Mouse (Mus musculus): ENCODE results near the gene Klf7. TPM values are rescaled to one million over a fixed set of nuclear protein-coding genes. Genes with fewer than 3 reads are reported as not detected.

Klf7 gene
- polyA plus RNA-seq, 1 experiment from 2014 or later = 33.1 TPM

DNA sequence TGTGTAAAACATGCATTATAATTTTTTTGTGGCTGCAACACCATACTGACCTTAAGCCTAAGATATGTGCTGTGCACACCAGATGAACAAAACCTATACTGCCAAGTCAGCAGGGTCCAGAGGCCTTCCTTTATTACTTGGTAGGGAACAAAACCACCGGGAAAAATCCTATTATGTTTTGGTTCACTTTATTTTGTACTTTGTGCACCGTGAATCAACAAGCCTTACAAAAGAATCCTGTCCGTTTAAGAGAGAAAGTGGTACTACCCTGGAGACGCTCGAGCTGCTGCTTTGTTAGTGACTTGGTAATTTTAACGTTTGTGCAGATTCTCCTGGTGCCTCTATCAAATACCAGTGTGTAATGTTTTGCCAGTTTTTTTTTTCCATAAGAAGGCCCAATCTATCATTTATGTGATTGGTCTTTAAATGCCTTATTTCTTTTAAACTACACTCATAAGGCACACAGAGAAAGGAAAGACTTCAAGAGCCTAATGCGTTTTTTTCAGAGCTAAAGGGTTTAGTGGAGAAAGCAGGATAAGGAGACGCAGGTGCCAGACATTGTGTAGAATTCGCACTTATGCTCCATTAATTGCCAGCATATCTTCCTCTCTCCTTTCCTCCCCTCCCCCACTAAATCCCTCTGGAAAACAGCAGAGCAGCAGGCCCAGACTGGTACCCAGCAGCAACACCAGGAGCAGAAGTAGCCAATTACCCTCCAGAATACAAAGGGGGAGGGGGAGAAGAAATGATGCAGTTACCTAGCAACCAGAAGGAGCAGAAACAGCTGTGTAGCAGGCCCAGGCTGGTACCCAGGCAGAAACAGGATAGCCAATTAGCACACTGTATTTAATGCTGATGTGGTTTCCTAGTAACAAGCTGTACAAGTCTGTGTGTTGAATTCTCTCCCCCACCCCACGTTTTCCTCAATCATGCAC is 55.5 kb downstream of the Klf7 start:
- 0 out of 2 replicates have a peak, but pooled peaks cover 10% of the 10 kb centered on the region for H3K36me3 ChIP-seq (ENCODE audit: control insufficient read depth, insufficient read depth, low read length)
- no peak overlapping the region for H3K4me3 ChIP-seq (ENCODE audit: low read depth, low read length)
- 70% methylated on average over 10 of the region's 10 CpGs for WGBS
- no peaks in the 10 kb centered on the region for H3K27me3 ChIP-seq (replicated peaks; ENCODE audit: control insufficient read depth, insufficient read depth, low read length)
- ATAC-seq (replicated peaks; ENCODE audit: low FRiP score, low TSS enrichment, low read depth) (no peak), DNase-seq (ENCODE audit: low spot score) (no peak)
- H3K9ac ChIP-seq (ENCODE audit: low read length) = no peak overlapping the region
- no peaks in the 10 kb centered on the region for H3K9me3 ChIP-seq (ENCODE audit: control insufficient read depth, low read length)
- 0 out of 2 replicates have a peak, but pooled peaks cover under 1% of the 10 kb centered on the region for H3K4me1 ChIP-seq (replicated peaks; ENCODE audit: control insufficient read depth, insufficient read depth, low read length)
- no peak overlapping the region for H3K27ac ChIP-seq (ENCODE audit: low read depth)
- H3K4me2 ChIP-seq (ENCODE audit: low read length) = no peak overlapping the region

DNA sequence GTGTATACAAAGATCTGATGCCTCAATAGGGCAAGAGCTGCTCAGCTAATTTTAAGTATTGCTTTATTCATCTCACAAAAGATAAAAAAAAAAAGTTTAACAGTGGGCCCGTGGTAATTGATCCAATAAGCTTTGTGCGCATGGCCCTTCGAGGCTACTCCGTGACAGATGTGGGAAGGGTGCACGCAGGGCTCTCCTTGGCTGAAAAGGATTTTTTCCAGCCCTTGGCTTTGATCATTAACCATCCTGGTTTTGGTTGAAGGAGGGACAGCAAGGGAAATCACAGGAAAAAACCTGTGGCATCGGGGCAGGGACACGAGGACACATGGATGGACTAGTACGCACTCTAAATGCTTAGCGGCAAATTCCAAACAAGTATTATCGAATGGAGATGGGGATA is 60.6 kb downstream of the Klf7 start:
- ATAC-seq (replicated peaks; ENCODE audit: low FRiP score, low TSS enrichment, low read depth) = no peak
- no peak for DNase-seq (ENCODE audit: low spot score)
- H3K36me3 ChIP-seq (ENCODE audit: control insufficient read depth, insufficient read depth, low read length) = 0 out of 2 replicates have a peak, but pooled peaks cover 10% of the 10 kb centered on the region
- no peak overlapping the region for H3K4me2 ChIP-seq (ENCODE audit: low read length)
- no peak overlapping the region for H3K27ac ChIP-seq (ENCODE audit: low read depth)
- no peak overlapping the region for H3K4me3 ChIP-seq (ENCODE audit: low read depth, low read length)
- 92% methylated on average over 10 of the region's 10 CpGs for WGBS
- no peak overlapping the region for H3K9ac ChIP-seq (ENCODE audit: low read length)
- H3K4me1 ChIP-seq (replicated peaks; ENCODE audit: control insufficient read depth, insufficient read depth, low read length) = peaks cover 10% of the 10 kb centered on the region; the same call in 1 of the 2 replicates
- no peaks in the 10 kb centered on the region for H3K27me3 ChIP-seq (replicated peaks; ENCODE audit: control insufficient read depth, insufficient read depth, low read length)
- H3K9me3 ChIP-seq (ENCODE audit: control insufficient read depth, low read length) = no peaks in the 10 kb centered on the region

DNA sequence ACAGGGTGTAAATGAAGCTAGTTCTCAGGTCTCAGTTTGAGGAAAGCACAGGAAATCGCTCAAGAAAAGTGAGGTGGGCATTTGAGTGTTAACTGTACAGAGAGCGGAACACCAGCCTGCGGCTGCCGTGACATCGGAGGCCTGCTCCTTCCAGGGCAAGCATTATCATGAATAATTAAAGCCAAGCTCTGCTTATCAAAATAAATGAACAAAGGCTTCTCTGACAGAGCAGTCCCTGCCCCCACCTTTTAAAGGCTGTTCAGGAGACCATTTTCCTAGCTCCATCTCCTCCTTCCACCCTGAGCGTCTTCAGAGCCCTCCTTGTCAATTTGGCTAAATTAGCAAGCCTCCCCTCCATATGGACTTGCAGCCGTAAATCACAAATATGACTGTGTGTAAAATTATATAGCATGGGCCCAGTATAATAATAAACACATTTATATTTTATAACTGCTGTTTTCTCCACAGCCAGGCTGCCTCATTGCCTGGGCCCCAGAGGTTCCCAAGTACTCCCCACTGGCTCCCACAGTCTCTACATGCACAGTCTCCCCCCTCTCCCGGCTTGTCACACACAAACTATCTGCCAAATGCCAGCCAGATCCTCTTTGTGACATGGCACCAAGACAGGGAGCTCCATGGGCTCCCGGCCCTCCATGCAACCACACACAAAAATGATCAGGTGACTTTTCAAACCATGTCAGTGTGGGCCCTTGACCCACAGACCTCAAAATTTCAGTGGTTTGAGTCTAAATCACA is 61.2 kb downstream of the Klf7 start:
- no peak overlapping the region for H3K4me3 ChIP-seq (ENCODE audit: low read depth, low read length)
- H3K36me3 ChIP-seq (ENCODE audit: control insufficient read depth, insufficient read depth, low read length) = 0 out of 2 replicates have a peak, but pooled peaks cover 7% of the 10 kb centered on the region
- 55% methylated on average over 9 of the region's 9 CpGs for WGBS
- no peaks in the 10 kb centered on the region for H3K9me3 ChIP-seq (ENCODE audit: control insufficient read depth, low read length)
- 0 out of 2 replicates have a peak overlapping the region, but pooled peaks have one; percentile 40 for H3K27ac ChIP-seq (ENCODE audit: low read depth)
- ATAC-seq (replicated peaks; ENCODE audit: low FRiP score, low TSS enrichment, low read depth) (no peak), DNase-seq (ENCODE audit: low spot score) (no peak)
- peaks cover 10% of the 10 kb centered on the region; the same call in 1 of the 2 replicates for H3K4me1 ChIP-seq (replicated peaks; ENCODE audit: control insufficient read depth, insufficient read depth, low read length)
- H3K4me2 ChIP-seq (ENCODE audit: low read length) = no peak overlapping the region
- H3K9ac ChIP-seq (ENCODE audit: low read length) = no peak overlapping the region
- H3K27me3 ChIP-seq (replicated peaks; ENCODE audit: control insufficient read depth, insufficient read depth, low read length) = no peaks in the 10 kb centered on the region

DNA sequence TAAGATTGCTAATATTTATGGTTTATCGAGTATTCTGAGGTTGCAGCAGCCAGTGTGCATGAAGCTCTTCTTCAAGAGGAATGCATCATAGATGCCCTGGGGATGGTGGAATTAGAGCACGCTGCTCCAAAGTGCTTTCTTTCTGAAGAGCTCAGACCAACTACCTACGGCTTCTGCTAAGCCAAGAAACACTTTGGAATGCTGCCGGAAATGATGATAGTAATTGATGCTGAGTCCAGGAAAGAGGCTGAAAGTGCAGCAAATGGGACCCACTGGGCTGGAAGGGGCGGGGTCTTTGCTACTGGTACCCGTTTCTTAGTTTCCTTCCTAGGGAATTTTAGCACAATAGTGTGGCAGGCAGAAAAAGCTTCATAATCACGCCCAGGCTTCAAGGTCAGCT is 62.0 kb downstream of the Klf7 start:
- 0 out of 2 replicates have a peak, but pooled peaks cover 2% of the 10 kb centered on the region for H3K36me3 ChIP-seq (ENCODE audit: control insufficient read depth, insufficient read depth, low read length)
- DNase-seq (ENCODE audit: low spot score) (no peak), ATAC-seq (replicated peaks; ENCODE audit: low FRiP score, low TSS enrichment, low read depth) (no peak)
- WGBS = 77% methylated on average over 7 of the region's 7 CpGs
- H3K27ac ChIP-seq (ENCODE audit: low read depth) = no peak overlapping the region
- no peak overlapping the region for H3K4me2 ChIP-seq (ENCODE audit: low read length)
- H3K9ac ChIP-seq (ENCODE audit: low read length) = no peak overlapping the region
- no peaks in the 10 kb centered on the region for H3K27me3 ChIP-seq (replicated peaks; ENCODE audit: control insufficient read depth, insufficient read depth, low read length)
- no peaks in the 10 kb centered on the region for H3K9me3 ChIP-seq (ENCODE audit: control insufficient read depth, low read length)
- H3K4me3 ChIP-seq (ENCODE audit: low read depth, low read length) = no peak overlapping the region
- peaks cover 10% of the 10 kb centered on the region; the same call in 1 of the 2 replicates for H3K4me1 ChIP-seq (replicated peaks; ENCODE audit: control insufficient read depth, insufficient read depth, low read length)

DNA sequence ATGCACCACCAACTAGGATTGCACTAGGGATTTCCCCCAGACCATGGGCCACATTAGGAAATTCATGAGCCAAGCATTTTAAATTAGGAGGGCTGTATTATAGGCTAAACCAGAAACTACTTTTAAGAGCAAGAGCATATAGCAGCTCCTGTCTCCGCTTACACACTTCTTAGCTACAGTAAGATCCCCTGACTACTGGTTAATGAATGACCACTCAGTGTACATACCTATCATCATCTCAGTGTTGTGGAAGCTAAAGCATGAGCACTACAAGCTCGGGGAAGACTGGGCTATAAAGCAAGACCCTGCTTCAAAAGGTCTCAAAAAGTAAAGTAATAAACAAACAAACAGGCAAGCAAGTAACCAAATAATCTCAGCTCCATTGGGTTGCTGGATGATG is 65.5 kb downstream of the Klf7 start:
- Histone ChIP-seq H3K4me3 (ENCODE audit: low read depth, low read length) (no peak overlapping the region), H3K36me3 (ENCODE audit: control insufficient read depth, insufficient read depth, low read length) (no peaks in the 10 kb centered on the region), H3K27me3 (replicated peaks; ENCODE audit: control insufficient read depth, insufficient read depth, low read length) (no peaks in the 10 kb centered on the region), H3K9me3 (ENCODE audit: control insufficient read depth, low read length) (no peaks in the 10 kb centered on the region), H3K9ac (ENCODE audit: low read length) (no peak overlapping the region), H3K4me1 (replicated peaks; ENCODE audit: control insufficient read depth, insufficient read depth, low read length) (peaks cover 13% of the 10 kb centered on the region; the same call in 1 of the 2 replicates), H3K4me2 (ENCODE audit: low read length) (no peak overlapping the region), H3K27ac (ENCODE audit: low read depth) (no peak overlapping the region)
- ATAC-seq (replicated peaks; ENCODE audit: low FRiP score, low TSS enrichment, low read depth) = no peak
- DNase-seq (ENCODE audit: low spot score) = no peak
- WGBS = 67% methylated on average over 2 of the region's 2 CpGs

DNA sequence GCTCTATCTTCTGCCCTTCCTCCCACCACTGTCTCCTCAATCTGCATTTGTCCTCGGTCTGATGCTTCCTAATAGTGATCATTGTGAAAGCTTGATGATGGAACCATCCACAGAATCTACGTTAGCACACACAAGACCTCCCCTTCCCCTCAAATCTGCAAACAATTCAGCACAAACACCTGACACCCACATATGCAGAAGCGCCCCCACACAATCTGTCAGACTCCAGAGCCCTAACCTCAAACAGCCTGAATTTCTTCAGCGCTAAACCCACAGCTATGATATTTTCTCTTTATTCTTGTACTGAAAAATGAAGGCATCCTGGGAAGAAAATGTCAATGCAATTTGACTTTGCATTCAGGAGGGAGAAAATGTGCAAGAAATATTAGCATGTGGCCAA is 66.1 kb downstream of the Klf7 start:
- Histone ChIP-seq H3K36me3 (ENCODE audit: control insufficient read depth, insufficient read depth, low read length) (no peaks in the 10 kb centered on the region), H3K27ac (ENCODE audit: low read depth) (no peak overlapping the region), H3K4me3 (ENCODE audit: low read depth, low read length) (no peak overlapping the region), H3K9me3 (ENCODE audit: control insufficient read depth, low read length) (no peaks in the 10 kb centered on the region), H3K27me3 (replicated peaks; ENCODE audit: control insufficient read depth, insufficient read depth, low read length) (no peaks in the 10 kb centered on the region), H3K9ac (ENCODE audit: low read length) (no peak overlapping the region), H3K4me2 (ENCODE audit: low read length) (no peak overlapping the region), H3K4me1 (replicated peaks; ENCODE audit: control insufficient read depth, insufficient read depth, low read length) (peaks cover 7% of the 10 kb centered on the region; the same call in 1 of the 2 replicates)
- DNase-seq (ENCODE audit: low spot score) (no peak), ATAC-seq (replicated peaks; ENCODE audit: low FRiP score, low TSS enrichment, low read depth) (no peak)
- 83% methylated on average over 4 of the region's 4 CpGs for WGBS

DNA sequence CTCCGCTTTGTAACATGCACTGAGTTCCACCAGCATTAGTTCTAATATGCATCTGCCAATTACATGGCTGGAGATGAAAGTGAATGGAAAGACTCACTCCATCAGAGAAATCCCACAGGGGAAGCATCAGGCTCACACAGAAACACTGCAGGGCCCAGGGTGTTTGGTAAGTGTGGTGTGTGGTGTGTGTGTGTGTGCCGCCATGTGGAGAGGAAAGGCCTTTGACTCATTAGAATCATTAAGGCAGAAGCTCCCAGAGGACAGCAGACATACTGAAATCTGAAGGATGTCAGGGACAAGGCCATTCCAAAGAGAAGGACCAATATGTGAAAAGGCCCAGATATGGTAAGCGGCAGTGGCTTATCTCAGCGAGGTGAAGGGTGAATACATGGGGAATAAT is 66.9 kb downstream of the Klf7 start:
- 94% methylated on average over 4 of the region's 4 CpGs for WGBS

DNA sequence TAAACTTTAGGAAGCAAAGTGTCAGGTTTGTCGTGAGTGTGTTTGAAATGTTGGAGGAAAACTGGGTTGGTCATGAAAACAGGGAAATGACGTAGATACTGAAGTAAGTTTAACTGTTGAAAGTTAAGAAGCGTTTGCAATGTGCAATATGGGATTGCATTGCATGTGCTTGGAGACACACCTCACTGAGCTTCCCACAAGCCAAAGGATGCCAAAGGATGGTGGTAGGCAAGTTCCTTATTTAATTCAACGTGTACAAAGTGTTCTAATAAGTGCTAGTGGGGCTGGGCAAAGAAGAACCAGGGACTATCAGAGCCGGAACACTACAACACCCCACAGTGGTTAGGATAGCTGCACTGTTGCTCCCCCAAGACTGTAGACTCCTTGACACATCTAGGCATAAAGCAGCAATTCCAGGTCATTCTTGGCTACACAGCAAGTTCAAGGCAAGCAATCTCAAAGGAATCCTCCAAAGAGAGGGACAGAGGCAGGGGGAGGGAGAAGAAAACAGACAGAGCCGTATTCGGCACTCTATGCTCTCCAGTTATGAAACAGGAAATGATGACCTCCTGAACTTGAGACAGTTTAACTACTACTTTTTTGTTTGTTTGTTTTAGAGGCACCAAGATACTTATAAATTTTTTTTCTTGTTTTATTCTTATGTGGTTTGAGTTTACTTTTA is 69.9 kb downstream of the Klf7 start:
- no peak overlapping the region for H3K4me3 ChIP-seq (ENCODE audit: low read depth, low read length)
- no peaks in the 10 kb centered on the region for H3K9me3 ChIP-seq (ENCODE audit: control insufficient read depth, low read length)
- peaks cover 4% of the 10 kb centered on the region; the same call in 1 of the 2 replicates for H3K4me1 ChIP-seq (replicated peaks; ENCODE audit: control insufficient read depth, insufficient read depth, low read length)
- H3K9ac ChIP-seq (ENCODE audit: low read length) = no peak overlapping the region
- no peaks in the 10 kb centered on the region for H3K27me3 ChIP-seq (replicated peaks; ENCODE audit: control insufficient read depth, insufficient read depth, low read length)
- ATAC-seq (replicated peaks; ENCODE audit: low FRiP score, low TSS enrichment, low read depth) (no peak), DNase-seq (ENCODE audit: low spot score) (no peak)
- 67% methylated on average over 7 of the region's 7 CpGs for WGBS
- H3K36me3 ChIP-seq (ENCODE audit: control insufficient read depth, insufficient read depth, low read length) = peaks cover 7% of the 10 kb centered on the region; the same call in 1 of the 2 replicates
- no peak overlapping the region for H3K27ac ChIP-seq (ENCODE audit: low read depth)
- H3K4me2 ChIP-seq (ENCODE audit: low read length) = no peak overlapping the region

More for the DNA sequence above, 66.9 kb downstream of the Klf7 start:
- no peaks in the 10 kb centered on the region for H3K36me3 ChIP-seq (ENCODE audit: control insufficient read depth, insufficient read depth, low read length)
- H3K4me1 ChIP-seq (replicated peaks; ENCODE audit: control insufficient read depth, insufficient read depth, low read length) = peaks cover 4% of the 10 kb centered on the region; the same call in 1 of the 2 replicates
- ATAC-seq (replicated peaks; ENCODE audit: low FRiP score, low TSS enrichment, low read depth) (no peak), DNase-seq (ENCODE audit: low spot score) (no peak)
- H3K27me3 ChIP-seq (replicated peaks; ENCODE audit: control insufficient read depth, insufficient read depth, low read length) = no peaks in the 10 kb centered on the region
- H3K9me3 ChIP-seq (ENCODE audit: control insufficient read depth, low read length) = no peaks in the 10 kb centered on the region
- no peak overlapping the region for H3K4me2 ChIP-seq (ENCODE audit: low read length)
- no peak overlapping the region for H3K27ac ChIP-seq (ENCODE audit: low read depth)
- no peak overlapping the region for H3K9ac ChIP-seq (ENCODE audit: low read length)
- H3K4me3 ChIP-seq (ENCODE audit: low read depth, low read length) = no peak overlapping the region
